Mouse (Mus musculus): ENCODE measurements at regions not wholly inside any gene's neighbourhood (a gene's known extent, or its start where the extent isn't known, plus 50 kb on each side); places are given as distances from the start of the nearest gene placed in this dataset.

- DNase-seq (ENCODE audit: low read depth, low spot score) = no peak
- no peak for TF ChIP-seq GATA1 (IDR thresholded peaks at IDR 0.05; ENCODE audit: low read depth, low read length)
- no peak for TF ChIP-seq MAFK (IDR thresholded peaks at IDR 0.05; ENCODE audit: borderline replicate concordance, low read depth, low read length)
- Histone ChIP-seq H3K79me2 (ENCODE audit: control insufficient read depth, insufficient read depth, low read length, poor library complexity) (no peaks in the 10 kb centered on the region), H3K27me3 (ENCODE audit: control insufficient read depth in 1 of 2, insufficient read depth in 2 of 2, low read length in 2 of 2) (no peaks in the 10 kb centered on the region), H3K4me1 (ENCODE audit: control insufficient read depth in 1 of 2, insufficient read depth in 2 of 2, low read length in 2 of 2) (no peaks in the 10 kb centered on the region), H3K4me3 (ENCODE audit: control insufficient read depth in 1 of 2, insufficient read depth in 1 of 2, low read depth in 2 of 2, low read length in 2 of 2) (no peak overlapping the region), H3K27ac (ENCODE audit: control insufficient read depth, low read depth, low read length) (no peak overlapping the region), H3K9ac (ENCODE audit: control insufficient read depth, low read depth, low read length, poor library complexity, severe bottlenecking) (no peak overlapping the region), H3K9me3 (replicated peaks; ENCODE audit: insufficient read depth, low read length) (no peaks in the 10 kb centered on the region), H3K36me3 (ENCODE audit: control insufficient read depth in 1 of 2, insufficient read depth in 2 of 2, low read length in 2 of 2) (no peaks in the 10 kb centered on the region)
Measured at GRCm38 (mm10) chr6:140854691-140855090, 125.6 kb downstream of the Gm11077 start.

GRCm38 (mm10) chr6:140856468-140857117 lies 127.5 kb downstream of the Gm11077 start:
- Histone ChIP-seq H3K36me3 (ENCODE audit: control insufficient read depth in 1 of 2, insufficient read depth in 2 of 2, low read length in 2 of 2) (no peaks in the 10 kb centered on the region), H3K4me1 (ENCODE audit: control insufficient read depth in 1 of 2, insufficient read depth in 2 of 2, low read length in 2 of 2) (no peaks in the 10 kb centered on the region), H3K79me2 (ENCODE audit: control insufficient read depth, insufficient read depth, low read length, poor library complexity) (no peaks in the 10 kb centered on the region), H3K9me3 (replicated peaks; ENCODE audit: insufficient read depth, low read length) (no peaks in the 10 kb centered on the region), H3K27ac (ENCODE audit: control insufficient read depth, low read depth, low read length) (no peak overlapping the region), H3K4me3 (ENCODE audit: control insufficient read depth in 1 of 2, insufficient read depth in 1 of 2, low read depth in 2 of 2, low read length in 2 of 2) (no peak overlapping the region), H3K9ac (ENCODE audit: control insufficient read depth, low read depth, low read length, poor library complexity, severe bottlenecking) (no peak overlapping the region), H3K27me3 (ENCODE audit: control insufficient read depth in 1 of 2, insufficient read depth in 2 of 2, low read length in 2 of 2) (no peaks in the 10 kb centered on the region)
- DNase-seq (ENCODE audit: low read depth, low spot score) = no peak
- TF ChIP-seq CTCF (IDR thresholded peaks at IDR 0.05 in 2 of 3, conservative IDR thresholded peaks at IDR 0.05 in 1 of 3; ENCODE audit: control insufficient read depth in 1 of 3, insufficient read depth in 1 of 3, low read depth in 2 of 3, low read length in 3 of 3, poor library complexity in 1 of 3, severe bottlenecking in 1 of 3) (no peak), POLR2A (IDR thresholded peaks at IDR 0.05; ENCODE audit: control insufficient read depth in 1 of 2, insufficient read depth in 1 of 2, low read depth in 1 of 2, low read length in 2 of 2, poor library complexity in 1 of 2) (no peak), BHLHE40 (IDR thresholded peaks at IDR 0.05; ENCODE audit: borderline replicate concordance, low read depth, low read length) (no peak), CHD2 (IDR thresholded peaks at IDR 0.05; ENCODE audit: low read length) (no peak), USF2 (IDR thresholded peaks at IDR 0.05; ENCODE audit: borderline replicate concordance in 1 of 2, insufficient read depth in 1 of 2, low read depth in 1 of 2, low read length in 2 of 2) (no peak)

GRCm38 (mm10) chr6:140857118-140857746 lies 128.1 kb downstream of the Gm11077 start:
- TF ChIP-seq MYC (IDR thresholded peaks at IDR 0.05; ENCODE audit: low read depth, low read length) = no peak
- no peak for TF ChIP-seq SMC3 (IDR thresholded peaks at IDR 0.05; ENCODE audit: low read depth, low read length)
- no peak for TF ChIP-seq CHD2 (IDR thresholded peaks at IDR 0.05; ENCODE audit: low read length)
- TF ChIP-seq ZC3H11A (IDR thresholded peaks at IDR 0.05; ENCODE audit: low read depth, low read length) = no peak
- TF ChIP-seq ELF1 (IDR thresholded peaks at IDR 0.05; ENCODE audit: low read depth, low read length) = no peak
- TF ChIP-seq NRF1 (IDR thresholded peaks at IDR 0.05; ENCODE audit: insufficient read depth, low read depth, low read length, poor library complexity, severe bottlenecking) = no peak
- TF ChIP-seq UBTF (IDR thresholded peaks at IDR 0.05; ENCODE audit: borderline replicate concordance, insufficient read depth, low read depth, low read length) = no peak
- no peak for TF ChIP-seq CTCF (IDR thresholded peaks at IDR 0.05 in 2 of 3, conservative IDR thresholded peaks at IDR 0.05 in 1 of 3; ENCODE audit: control insufficient read depth in 1 of 3, insufficient read depth in 1 of 3, low read depth in 2 of 3, low read length in 3 of 3, poor library complexity in 1 of 3, severe bottlenecking in 1 of 3)
- TF ChIP-seq MAFK (IDR thresholded peaks at IDR 0.05; ENCODE audit: borderline replicate concordance, low read depth, low read length) = no peak
- no peak for TF ChIP-seq POLR2AphosphoS5 (IDR thresholded peaks at IDR 0.05; ENCODE audit: borderline replicate concordance, low read depth, low read length)
- TF ChIP-seq TAL1 (IDR thresholded peaks at IDR 0.05; ENCODE audit: low read length) = no peak
- no peak for TF ChIP-seq TBP (IDR thresholded peaks at IDR 0.05; ENCODE audit: low read depth, low read length)
- no peak for TF ChIP-seq BHLHE40 (IDR thresholded peaks at IDR 0.05; ENCODE audit: borderline replicate concordance, low read depth, low read length)
- no peak for TF ChIP-seq E2F4 (IDR thresholded peaks at IDR 0.05; ENCODE audit: borderline replicate concordance, low read depth, low read length)
- TF ChIP-seq RCOR1 (IDR thresholded peaks at IDR 0.05; ENCODE audit: low read depth, low read length) = no peak
- no peak for TF ChIP-seq JUND (IDR thresholded peaks at IDR 0.05; ENCODE audit: low read depth, low read length)
- TF ChIP-seq MXI1 (IDR thresholded peaks at IDR 0.05; ENCODE audit: low read depth, low read length) = no peak
- H3K9me3 ChIP-seq (replicated peaks; ENCODE audit: insufficient read depth, low read length) = no peaks in the 10 kb centered on the region
- no peak for DNase-seq (ENCODE audit: low read depth, low spot score)
- H3K36me3 ChIP-seq (ENCODE audit: control insufficient read depth in 1 of 2, insufficient read depth in 2 of 2, low read length in 2 of 2) = no peaks in the 10 kb centered on the region
- no peak overlapping the region for H3K4me3 ChIP-seq (ENCODE audit: control insufficient read depth in 1 of 2, insufficient read depth in 1 of 2, low read depth in 2 of 2, low read length in 2 of 2)
- H3K27ac ChIP-seq (ENCODE audit: control insufficient read depth, low read depth, low read length) = no peak overlapping the region
- H3K9ac ChIP-seq (ENCODE audit: control insufficient read depth, low read depth, low read length, poor library complexity, severe bottlenecking) = no peak overlapping the region
- H3K4me1 ChIP-seq (ENCODE audit: control insufficient read depth in 1 of 2, insufficient read depth in 2 of 2, low read length in 2 of 2) = no peaks in the 10 kb centered on the region
- no peaks in the 10 kb centered on the region for H3K27me3 ChIP-seq (ENCODE audit: control insufficient read depth in 1 of 2, insufficient read depth in 2 of 2, low read length in 2 of 2)
- H3K79me2 ChIP-seq (ENCODE audit: control insufficient read depth, insufficient read depth, low read length, poor library complexity) = no peaks in the 10 kb centered on the region

Measured in MEL (cell line).